Mouse (Mus musculus): ENCODE data around the gene Hhipl1. TPM values are rescaled to one million over a fixed set of nuclear protein-coding genes. Genes with fewer than 3 reads are reported as not detected.

Gene Hhipl1
- total and polyA plus RNA-seq, 2 experiments from 2014 or later = 1.5 to 5.2 TPM

DNA sequence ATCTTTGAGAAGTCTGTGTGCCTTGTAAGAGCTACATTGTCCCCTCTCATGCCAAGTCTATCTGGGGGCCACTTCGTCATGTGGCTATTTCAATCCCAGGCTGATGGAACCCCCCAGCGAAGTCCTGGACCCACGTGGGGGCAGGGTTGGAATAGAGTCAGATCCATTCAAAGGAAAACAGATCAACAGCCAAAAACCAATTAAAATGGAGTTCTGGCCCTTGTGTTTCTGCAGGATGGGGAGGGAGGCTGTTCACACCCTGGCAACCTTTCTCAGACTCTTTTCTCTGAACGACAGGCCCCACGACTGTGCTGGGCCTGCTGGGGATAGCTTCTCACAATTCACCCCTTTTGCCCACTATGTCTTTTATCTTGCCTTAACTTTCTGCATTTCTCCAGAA is 20.3 kb downstream of the Hhipl1 start:
- no peak overlapping the region for H3K4me3 ChIP-seq (ENCODE audit: low read depth, low read length)
- H3K9me3 ChIP-seq (ENCODE audit: low read length) = no peaks in the 10 kb centered on the region
- no peak overlapping the region for H3K4me2 ChIP-seq (ENCODE audit: low read depth)
- H3K27ac ChIP-seq (ENCODE audit: low read depth, low read length) = 0 out of 2 replicates have a peak overlapping the region, but pooled peaks have one; percentile 0
- no peaks in the 10 kb centered on the region for H3K36me3 ChIP-seq (ENCODE audit: insufficient read depth)
- ATAC-seq (peak; percentile 17; the same call in 1 of the 2 replicates), DNase-seq (peak; percentile 57)
- H3K27me3 ChIP-seq (ENCODE audit: insufficient read depth, low read length) = no peaks in the 10 kb centered on the region
- no peak overlapping the region for H3K9ac ChIP-seq
- 11% methylated on average over 5 of the region's 5 CpGs for WGBS
- TF ChIP-seq CTCF (IDR thresholded peaks at IDR 0.05; ENCODE audit: low read depth) = no peak
- peaks cover 14% of the 10 kb centered on the region; the same call in 1 of the 2 replicates for H3K4me1 ChIP-seq (ENCODE audit: insufficient read depth)

DNA sequence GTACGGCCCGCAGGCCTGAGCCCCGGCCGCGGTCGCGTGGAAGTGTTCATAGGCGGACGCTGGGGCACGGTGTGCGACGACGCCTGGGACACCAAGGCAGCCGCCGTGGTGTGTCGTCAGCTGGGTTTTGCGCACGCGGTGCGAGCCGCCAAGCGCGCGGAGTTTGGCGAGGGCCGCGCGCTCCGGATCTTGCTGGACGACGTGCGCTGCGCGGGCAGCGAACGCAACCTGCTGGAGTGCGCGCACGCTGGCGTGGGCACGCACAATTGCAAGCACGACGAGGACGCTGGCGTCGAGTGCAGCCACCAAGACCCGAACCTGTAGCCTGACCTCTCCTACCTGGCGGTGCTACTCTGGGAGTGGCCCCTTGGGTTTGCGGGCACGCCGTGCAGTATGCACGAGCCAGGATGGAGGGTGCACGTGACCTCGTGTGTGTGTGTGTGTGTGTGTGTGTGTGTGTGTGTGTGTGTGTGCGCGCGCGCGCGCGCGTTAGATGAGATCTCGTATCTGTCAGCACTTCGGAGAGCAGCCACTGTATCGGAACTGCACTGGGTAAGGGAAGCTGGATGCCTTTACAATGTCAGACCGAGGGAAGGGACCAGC is 21.9 kb downstream of the Hhipl1 start:
- peak; percentile 16; the same call in 1 of the 2 replicates for TF ChIP-seq CTCF (IDR thresholded peaks at IDR 0.05; ENCODE audit: low read depth)
- H3K36me3 ChIP-seq (ENCODE audit: insufficient read depth) = no peaks in the 10 kb centered on the region
- H3K9me3 ChIP-seq (ENCODE audit: low read length) = no peaks in the 10 kb centered on the region
- DNase-seq = peak; percentile 96
- ATAC-seq = peak; percentile 91
- H3K4me1 ChIP-seq (ENCODE audit: insufficient read depth) = peaks cover 14% of the 10 kb centered on the region; the same call in 1 of the 2 replicates
- H3K27ac ChIP-seq (ENCODE audit: low read depth, low read length) = peak overlapping the region; percentile 60
- 4% methylated on average over 64 of the region's 66 CpGs for WGBS
- peak overlapping the region; percentile 68 for H3K9ac ChIP-seq
- peak overlapping the region; percentile 78 for H3K4me2 ChIP-seq (ENCODE audit: low read depth)
- peak overlapping the region; percentile 41 for H3K4me3 ChIP-seq (ENCODE audit: low read depth, low read length)
- H3K27me3 ChIP-seq (ENCODE audit: insufficient read depth, low read length) = no peaks in the 10 kb centered on the region

DNA sequence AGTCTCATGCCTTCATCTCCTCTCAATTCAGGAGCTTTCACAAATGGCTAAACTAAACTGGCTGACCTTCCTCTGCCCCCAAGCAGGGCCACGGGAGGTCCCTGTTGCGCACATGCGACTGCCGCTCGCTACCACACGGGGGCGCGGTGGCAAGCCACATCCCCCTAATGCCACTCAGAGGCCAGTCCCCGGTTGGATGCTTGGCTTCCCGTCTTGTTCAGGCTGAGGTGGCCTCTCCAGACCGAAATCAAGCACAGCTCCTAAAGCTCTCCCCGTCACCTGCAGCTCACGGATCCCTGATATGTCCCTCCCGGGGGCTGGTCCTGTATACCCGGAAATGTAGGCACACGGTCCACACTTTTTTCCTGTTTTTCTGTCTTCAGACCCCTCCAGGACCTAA is 27.0 kb downstream of the Hhipl1 start:
- H3K27ac ChIP-seq (ENCODE audit: low read depth, low read length) = 0 out of 2 replicates have a peak overlapping the region, but pooled peaks have one; percentile 58
- peak overlapping the region; percentile 67 for H3K4me3 ChIP-seq (ENCODE audit: low read depth, low read length)
- H3K4me1 ChIP-seq (ENCODE audit: insufficient read depth) = peaks cover 15% of the 10 kb centered on the region
- no peaks in the 10 kb centered on the region for H3K36me3 ChIP-seq (ENCODE audit: insufficient read depth)
- peak; percentile 85 for DNase-seq
- peak; percentile 96 for TF ChIP-seq CTCF (IDR thresholded peaks at IDR 0.05; ENCODE audit: low read depth)
- no peaks in the 10 kb centered on the region for H3K9me3 ChIP-seq (ENCODE audit: low read length)
- WGBS = 2% methylated on average over 16 of the region's 16 CpGs
- ATAC-seq = peak; percentile 42
- H3K4me2 ChIP-seq (ENCODE audit: low read depth) = peak overlapping the region; percentile 98
- H3K9ac ChIP-seq = peak overlapping the region; percentile 22
- H3K27me3 ChIP-seq (ENCODE audit: insufficient read depth, low read length) = no peaks in the 10 kb centered on the region

DNA sequence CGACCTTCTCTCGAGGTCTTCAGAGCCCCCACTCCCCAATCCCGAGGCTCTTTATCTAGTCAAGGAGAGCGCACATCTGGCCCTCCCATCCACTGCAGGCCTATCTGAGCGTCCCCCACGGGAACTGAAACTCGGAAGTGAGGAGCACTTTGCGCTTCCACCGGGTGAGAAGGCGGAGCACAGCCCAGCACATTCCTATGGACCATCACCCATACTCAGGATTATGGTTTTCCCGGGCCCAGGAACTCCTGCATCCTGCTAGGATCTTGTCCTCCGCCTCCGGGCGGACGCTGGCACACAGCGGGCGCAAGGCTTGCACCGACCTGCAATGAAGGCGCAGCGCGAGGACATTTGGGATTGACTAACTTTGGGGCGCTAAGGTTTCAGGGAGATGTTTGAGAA is 27.4 kb downstream of the Hhipl1 start:
- no peaks in the 10 kb centered on the region for H3K36me3 ChIP-seq (ENCODE audit: insufficient read depth)
- H3K27ac ChIP-seq (ENCODE audit: low read depth, low read length) = peak overlapping the region; percentile 58; the same call in 1 of the 2 replicates
- peak overlapping the region; percentile 22 for H3K9ac ChIP-seq
- WGBS = 1% methylated on average over 22 of the region's 22 CpGs
- H3K27me3 ChIP-seq (ENCODE audit: insufficient read depth, low read length) = no peaks in the 10 kb centered on the region
- TF ChIP-seq CTCF (IDR thresholded peaks at IDR 0.05; ENCODE audit: low read depth) = no peak; the same call in 1 of the 2 replicates
- H3K4me1 ChIP-seq (ENCODE audit: insufficient read depth) = peaks cover 14% of the 10 kb centered on the region
- ATAC-seq (no peak), DNase-seq (no peak)
- H3K4me3 ChIP-seq (ENCODE audit: low read depth, low read length) = peak overlapping the region; percentile 67
- H3K9me3 ChIP-seq (ENCODE audit: low read length) = no peaks in the 10 kb centered on the region
- H3K4me2 ChIP-seq (ENCODE audit: low read depth) = peak overlapping the region; percentile 98

DNA sequence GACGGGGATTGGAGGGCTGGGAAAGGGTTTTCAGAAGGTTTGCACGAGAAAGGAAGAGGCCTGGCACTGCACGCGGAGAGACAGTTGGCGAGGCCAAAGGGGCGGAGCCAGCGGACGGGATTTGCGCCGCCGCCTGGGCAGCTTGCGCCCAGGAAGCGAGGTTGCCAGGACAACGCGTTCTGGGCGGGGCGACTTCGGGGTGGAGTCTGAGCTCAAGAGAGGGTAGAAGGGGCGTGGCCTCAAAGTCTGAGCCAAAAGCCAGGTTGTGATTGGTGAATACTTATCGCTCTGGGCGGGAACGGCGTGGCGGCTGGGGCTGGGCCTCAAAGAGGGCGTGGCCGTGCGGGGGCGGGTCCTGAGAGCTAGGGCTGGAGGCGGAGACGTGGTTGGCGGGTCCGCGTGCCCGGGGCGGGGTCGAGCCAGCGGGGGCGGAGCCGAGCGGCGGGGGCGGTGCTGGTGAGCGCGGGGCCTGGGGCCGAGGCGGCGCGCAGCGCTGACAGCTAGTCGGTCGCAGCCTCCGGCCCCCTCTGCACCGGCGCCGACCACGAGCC is 27.9 kb downstream of the Hhipl1 start, which contains the start of gene Cyp46a1:
Gene Cyp46a1 (plus strand): TSS at position 487 of the 551 bp plus-strand sequence.
- 4% methylated on average over 55 of the region's 56 CpGs for WGBS
- Histone ChIP-seq H3K27ac (ENCODE audit: low read depth, low read length) (peak within 1 kb of the TSS; percentile 87), H3K4me3 (ENCODE audit: low read depth, low read length) (peak within 1 kb of the TSS; percentile 67), H3K4me2 (ENCODE audit: low read depth) (peak within 1 kb of the TSS; percentile 98), H3K4me1 (ENCODE audit: insufficient read depth) (peaks cover 9% of the 10 kb centered on the region), H3K36me3 (ENCODE audit: insufficient read depth) (no peaks in the 10 kb centered on the region), H3K9me3 (ENCODE audit: low read length) (no peaks in the 10 kb centered on the region), H3K9ac (peak within 1 kb of the TSS; percentile 63), H3K27me3 (ENCODE audit: insufficient read depth, low read length) (no peaks in the 10 kb centered on the region)
- ATAC-seq (peak; percentile 93), DNase-seq (peak; percentile 99)
- TF ChIP-seq CTCF (IDR thresholded peaks at IDR 0.05; ENCODE audit: low read depth) = peak; percentile 31; the same call in 1 of the 2 replicates

DNA sequence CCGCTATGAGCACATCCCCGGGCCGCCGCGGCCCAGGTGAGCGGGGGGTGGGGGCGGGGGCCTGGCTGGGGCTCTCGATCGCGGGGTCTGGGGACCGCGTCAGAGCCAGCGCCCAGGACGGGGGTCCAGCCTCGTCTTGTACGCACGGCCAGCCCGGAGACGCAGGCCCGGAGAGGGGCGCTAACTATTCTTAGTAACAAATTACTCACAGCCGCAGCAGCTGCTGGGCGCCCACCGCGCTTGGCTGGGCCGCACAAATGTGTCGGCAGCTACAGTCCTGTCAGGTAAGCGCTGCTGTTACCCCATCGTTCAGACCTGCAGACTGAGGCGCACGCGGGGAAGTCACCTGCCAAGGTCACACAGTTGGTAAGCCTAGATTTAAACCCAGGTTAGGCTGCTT is 28.5 kb downstream of the Hhipl1 start:
- peak overlapping the region; percentile 67 for H3K4me3 ChIP-seq (ENCODE audit: low read depth, low read length)

More for the DNA sequence above, 28.5 kb downstream of the Hhipl1 start:
- peaks cover 7% of the 10 kb centered on the region for H3K4me1 ChIP-seq (ENCODE audit: insufficient read depth)
- peak overlapping the region; percentile 98 for H3K4me2 ChIP-seq (ENCODE audit: low read depth)
- H3K27me3 ChIP-seq (ENCODE audit: insufficient read depth, low read length) = no peaks in the 10 kb centered on the region
- no peaks in the 10 kb centered on the region for H3K9me3 ChIP-seq (ENCODE audit: low read length)
- ATAC-seq (peak; percentile 14), DNase-seq (peak; percentile 47)
- 5% methylated on average over 31 of the region's 32 CpGs for WGBS
- H3K9ac ChIP-seq = peak overlapping the region; percentile 63
- no peaks in the 10 kb centered on the region for H3K36me3 ChIP-seq (ENCODE audit: insufficient read depth)
- TF ChIP-seq CTCF (IDR thresholded peaks at IDR 0.05; ENCODE audit: low read depth) = no peak; the same call in 1 of the 2 replicates
- H3K27ac ChIP-seq (ENCODE audit: low read depth, low read length) = peak overlapping the region; percentile 87
